Mouse (Mus musculus) stomach, embryonic 14.5 days (tissue): ENCODE data around the gene Mxd3. TPM values are rescaled to one million over a fixed set of nuclear protein-coding genes. Genes with fewer than 3 reads are reported as not detected.

Experiments
- polyA plus RNA-seq: library from polyadenylated mRNA; unstranded; fragments of >200 nt; fragmentation: Nextera tagmentation; extraction: Ambion mirVana; gene quantifications from 2 replicates; pipeline ENCODE4 v1.2.1, GENCODE M21; 2014

The Mxd3 gene
- polyA plus RNA-seq, 1 experiment from 2014 or later = 40.7 TPM

Other genes with a start within 250 kb of the Mxd3 start
- 29.1 and 29.6 TPM in 2 replicates for gene Uimc1, start 229.5 kb downstream of the Mxd3 start, polyA plus RNA-seq
- 22.7 and 23.1 TPM in 2 replicates for gene Zfp346, start 224.5 kb downstream of the Mxd3 start, polyA plus RNA-seq
- gene Gm17617, start 196.3 kb downstream of the Mxd3 start, polyA plus RNA-seq = not detected in 2 replicates
- gene Fgfr4, start 177.2 kb downstream of the Mxd3 start, polyA plus RNA-seq = 7.3 and 7.8 TPM in 2 replicates
- 96.3 and 97.6 TPM in 2 replicates for gene Nsd1, start 120.0 kb downstream of the Mxd3 start, polyA plus RNA-seq
- gene Prelid1, start 9.3 kb downstream of the Mxd3 start, polyA plus RNA-seq = 509 and 525 TPM in 2 replicates
- gene Rab24, start 7.9 kb downstream of the Mxd3 start, polyA plus RNA-seq = 81.0 and 89.9 TPM in 2 replicates
- gene Lman2, start 33.0 kb upstream of the Mxd3 start, polyA plus RNA-seq = 91.7 and 98.6 TPM in 2 replicates
- 0.53 and 0.78 TPM in 2 replicates for gene Rgs14, start 39.9 kb upstream of the Mxd3 start, polyA plus RNA-seq
- 0.18 TPM in 1 of 2 replicates, not detected in the other for gene Slc34a1, start 68.4 kb upstream of the Mxd3 start, polyA plus RNA-seq
- 0.52 TPM in 1 of 2 replicates, not detected in the other for gene Pfn3, start 85.4 kb upstream of the Mxd3 start, polyA plus RNA-seq
- not detected in 2 replicates for gene F12, start 97.0 kb upstream of the Mxd3 start, polyA plus RNA-seq
- gene Grk6, start 115.2 kb upstream of the Mxd3 start, polyA plus RNA-seq = 35.5 and 36.9 TPM in 2 replicates
- 0.87 and 1.4 TPM in 2 replicates for gene Prr7, start 134.4 kb upstream of the Mxd3 start, polyA plus RNA-seq
- 118 and 120 TPM in 2 replicates for gene Dbn1, start 158.3 kb upstream of the Mxd3 start, polyA plus RNA-seq
- 257 and 270 TPM in 2 replicates for gene Pdlim7, start 183.9 kb upstream of the Mxd3 start, polyA plus RNA-seq
- gene Dok3, start 199.5 kb upstream of the Mxd3 start, polyA plus RNA-seq = 2.1 and 2.4 TPM in 2 replicates
- gene Ddx41, start 206.8 kb upstream of the Mxd3 start, polyA plus RNA-seq = 61.5 and 67.6 TPM in 2 replicates
- 30.9 and 39.6 TPM in 2 replicates for gene Fam193b, start 241.3 kb upstream of the Mxd3 start, polyA plus RNA-seq
- gene Tmed9, start 243.9 kb upstream of the Mxd3 start, polyA plus RNA-seq = 74.3 and 85.2 TPM in 2 replicates